Mouse (Mus musculus): ENCODE measurements around the gene Stmn1. TPM values are rescaled to one million over a fixed set of nuclear protein-coding genes. Genes with fewer than 3 reads are reported as not detected.
"Not testable (repeated sequence)": the region's sequence is repeated elsewhere in the genome, so short reads cannot be mapped to it uniquely, and the experiment has no call there.

Gene Stmn1
- total RNA-seq, 4 experiments from 2014 or later = 20.8 to 26.2 (median 22.0) TPM

GRCm38 (mm10) chr4:134485151-134485900 is 17.2 kb downstream of the Stmn1 start:
- no peak for DNase-seq (ENCODE audit: low spot score)

GRCm38 (mm10) chr4:134488211-134488610 is 20.1 kb downstream of the Stmn1 start:
- DNase-seq (ENCODE audit: low spot score) = no peak

- no peak for DNase-seq (ENCODE audit: low spot score)
Observed at GRCm38 (mm10) chr4:134489986-134490665, 22.0 kb downstream of the Stmn1 start.

- DNase-seq (ENCODE audit: low spot score) = no peak
Observed at GRCm38 (mm10) chr4:134491716-134492115, 23.6 kb downstream of the Stmn1 start.

- not testable (repeated sequence) for DNase-seq (ENCODE audit: low spot score)
Observed at GRCm38 (mm10) chr4:134494161-134494560, 26.0 kb downstream of the Stmn1 start.

GRCm38 (mm10) chr4:134494780-134495545 is 26.8 kb downstream of the Stmn1 start:
- DNase-seq (ENCODE audit: low spot score) = no peak

- no peak for DNase-seq (ENCODE audit: low spot score)
Observed at GRCm38 (mm10) chr4:134495546-134495923, 27.4 kb downstream of the Stmn1 start.

GRCm38 (mm10) chr4:134496595-134497210 is 28.6 kb downstream of the Stmn1 start, which contains the start of gene Paqr7:
Gene Paqr7, plus strand, starts transcription at chr4:134496697.
- DNase-seq (ENCODE audit: low spot score) = peak; percentile 66

GRCm38 (mm10) chr4:134497223-134497622 is 29.1 kb downstream of the Stmn1 start:
- no peak for DNase-seq (ENCODE audit: low spot score)

- DNase-seq (ENCODE audit: low spot score) = no peak
Observed at GRCm38 (mm10) chr4:134497986-134498731, 30.0 kb downstream of the Stmn1 start.

GRCm38 (mm10) chr4:134498983-134499382 is 30.9 kb downstream of the Stmn1 start:
- DNase-seq (ENCODE audit: low spot score) = not testable (repeated sequence)

- no peak for DNase-seq (ENCODE audit: low spot score)
Observed at GRCm38 (mm10) chr4:134501095-134501494, 33.0 kb downstream of the Stmn1 start.

- DNase-seq (ENCODE audit: low spot score) = no peak
Observed at GRCm38 (mm10) chr4:134503686-134504357, 35.7 kb downstream of the Stmn1 start.

- no peak for DNase-seq (ENCODE audit: low spot score)
Observed at GRCm38 (mm10) chr4:134505303-134505789, 37.2 kb downstream of the Stmn1 start.

- DNase-seq (ENCODE audit: low spot score) = no peak
Observed at GRCm38 (mm10) chr4:134505966-134506594, 38.0 kb downstream of the Stmn1 start.

GRCm38 (mm10) chr4:134506713-134507112 is 38.6 kb downstream of the Stmn1 start:
- no peak for DNase-seq (ENCODE audit: low spot score)

GRCm38 (mm10) chr4:134510396-134510795 is 42.3 kb downstream of the Stmn1 start:
- no peak for DNase-seq (ENCODE audit: low spot score)

GRCm38 (mm10) chr4:134510845-134511411 is 42.8 kb downstream of the Stmn1 start, which contains the start of gene Aunip:
Gene Aunip, plus strand, starts transcription at chr4:134510999.
- peak; percentile 84 for DNase-seq (ENCODE audit: low spot score)

GRCm38 (mm10) chr4:134511730-134512129 is 43.6 kb downstream of the Stmn1 start:
- DNase-seq (ENCODE audit: low spot score) = no peak
